Mouse (Mus musculus): ENCODE data around the gene Stox2. TPM values are rescaled to one million over a fixed set of nuclear protein-coding genes. Genes with fewer than 3 reads are reported as not detected.

Gene Stox2
- polyA plus RNA-seq, 1 experiment from 2014 or later, result 43.5 TPM

GRCm38 (mm10) chr8:47320707-47321106, 125.5 kb downstream of the Stox2 start:
- H3K36me3 ChIP-seq, result no peaks in the 10 kb centered on the region
- H3K4me2 ChIP-seq, result no peak overlapping the region
- no peak overlapping the region for H3K27ac ChIP-seq (replicated peaks)
- no peak overlapping the region for H3K4me3 ChIP-seq
- no peak for ATAC-seq (ENCODE audit: low FRiP score, low read depth)
- WGBS, result 26% methylated on average over 2 of the region's 2 CpGs
- 0 out of 2 replicates have a peak, but pooled peaks cover 8% of the 10 kb centered on the region for H3K4me1 ChIP-seq (replicated peaks)
- no peaks in the 10 kb centered on the region for H3K27me3 ChIP-seq
- no peak overlapping the region for H3K9ac ChIP-seq
- H3K9me3 ChIP-seq, result no peaks in the 10 kb centered on the region

- 0 out of 2 replicates have a peak, but pooled peaks cover 4% of the 10 kb centered on the region for H3K4me1 ChIP-seq (replicated peaks)
- no peak overlapping the region for H3K9ac ChIP-seq
- no peaks in the 10 kb centered on the region for H3K36me3 ChIP-seq
- H3K4me3 ChIP-seq, result no peak overlapping the region
- H3K9me3 ChIP-seq, result no peaks in the 10 kb centered on the region
- no peak for ATAC-seq (ENCODE audit: low FRiP score, low read depth)
- H3K27ac ChIP-seq (replicated peaks), result no peak overlapping the region
- H3K27me3 ChIP-seq, result no peaks in the 10 kb centered on the region
- no peak overlapping the region for H3K4me2 ChIP-seq
- 63% methylated on average over 3 of the region's 3 CpGs for WGBS
Observed at GRCm38 (mm10) chr8:47318468-47318867, 127.7 kb downstream of the Stox2 start.

GRCm38 (mm10) chr8:47308176-47308575, 138.0 kb downstream of the Stox2 start:
- H3K27ac ChIP-seq (replicated peaks), result no peak overlapping the region
- no peak overlapping the region for H3K4me3 ChIP-seq
- no peak for ATAC-seq (ENCODE audit: low FRiP score, low read depth)
- 90% methylated on average over 6 of the region's 6 CpGs for WGBS
- no peak overlapping the region for H3K4me2 ChIP-seq
- H3K9me3 ChIP-seq, result no peaks in the 10 kb centered on the region
- H3K36me3 ChIP-seq, result no peaks in the 10 kb centered on the region
- no peaks in the 10 kb centered on the region for H3K27me3 ChIP-seq
- no peaks in the 10 kb centered on the region for H3K4me1 ChIP-seq (replicated peaks)
- no peak overlapping the region for H3K9ac ChIP-seq

- H3K27ac ChIP-seq (replicated peaks), result no peak overlapping the region
- H3K27me3 ChIP-seq, result no peaks in the 10 kb centered on the region
- H3K4me1 ChIP-seq (replicated peaks), result no peaks in the 10 kb centered on the region
- H3K9me3 ChIP-seq, result no peaks in the 10 kb centered on the region
- H3K4me2 ChIP-seq, result no peak overlapping the region
- no peak overlapping the region for H3K4me3 ChIP-seq
- 88% methylated on average over 5 of the region's 5 CpGs for WGBS
- no peaks in the 10 kb centered on the region for H3K36me3 ChIP-seq
- H3K9ac ChIP-seq, result no peak overlapping the region
- no peak for ATAC-seq (ENCODE audit: low FRiP score, low read depth)
Observed at GRCm38 (mm10) chr8:47306372-47306771, 139.8 kb downstream of the Stox2 start.

GRCm38 (mm10) chr8:47305880-47306279, 140.3 kb downstream of the Stox2 start:
- H3K4me3 ChIP-seq, result no peak overlapping the region
- no peaks in the 10 kb centered on the region for H3K36me3 ChIP-seq
- no peaks in the 10 kb centered on the region for H3K9me3 ChIP-seq
- no peak overlapping the region for H3K9ac ChIP-seq
- no peak for ATAC-seq (ENCODE audit: low FRiP score, low read depth)
- H3K4me2 ChIP-seq, result no peak overlapping the region
- WGBS, result 92% methylated on average over 5 of the region's 5 CpGs
- no peak overlapping the region for H3K27ac ChIP-seq (replicated peaks)
- H3K4me1 ChIP-seq (replicated peaks), result no peaks in the 10 kb centered on the region
- H3K27me3 ChIP-seq, result no peaks in the 10 kb centered on the region

- H3K4me3 ChIP-seq, result no peak overlapping the region
- no peaks in the 10 kb centered on the region for H3K27me3 ChIP-seq
- no peak for ATAC-seq (ENCODE audit: low FRiP score, low read depth)
- no peaks in the 10 kb centered on the region for H3K4me1 ChIP-seq (replicated peaks)
- H3K4me2 ChIP-seq, result no peak overlapping the region
- H3K9me3 ChIP-seq, result no peaks in the 10 kb centered on the region
- H3K9ac ChIP-seq, result no peak overlapping the region
- H3K36me3 ChIP-seq, result no peaks in the 10 kb centered on the region
- 94% methylated on average over 3 of the region's 3 CpGs for WGBS
- no peak overlapping the region for H3K27ac ChIP-seq (replicated peaks)
Observed at GRCm38 (mm10) chr8:47298460-47298859, 147.7 kb downstream of the Stox2 start.

- H3K27ac ChIP-seq (replicated peaks), result peak overlapping the region; percentile 99
- no peaks in the 10 kb centered on the region for H3K27me3 ChIP-seq
- no peaks in the 10 kb centered on the region for H3K36me3 ChIP-seq
- H3K9ac ChIP-seq, result peak overlapping the region; percentile 78
- 6% methylated on average over 6 of the region's 6 CpGs for WGBS
- no peaks in the 10 kb centered on the region for H3K9me3 ChIP-seq
- peak overlapping the region; percentile 59 for H3K4me3 ChIP-seq
- H3K4me2 ChIP-seq, result peak overlapping the region; percentile 81
- peaks cover 35% of the 10 kb centered on the region for H3K4me1 ChIP-seq (replicated peaks)
- peak; percentile 39 for ATAC-seq (ENCODE audit: low FRiP score, low read depth)
Observed at GRCm38 (mm10) chr8:47289641-47290040, 156.5 kb downstream of the Stox2 start.

GRCm38 (mm10) chr8:47288866-47289541, 157.2 kb downstream of the Stox2 start:
- WGBS, result under 1% methylated on average over 93 of the region's 97 CpGs
- no peaks in the 10 kb centered on the region for H3K9me3 ChIP-seq
- peaks cover 41% of the 10 kb centered on the region for H3K4me1 ChIP-seq (replicated peaks)
- peak; percentile 84 for ATAC-seq (ENCODE audit: low FRiP score, low read depth)
- peak overlapping the region; percentile 78 for H3K9ac ChIP-seq
- H3K4me3 ChIP-seq, result peak overlapping the region; percentile 59
- peak overlapping the region; percentile 99 for H3K27ac ChIP-seq (replicated peaks)
- no peaks in the 10 kb centered on the region for H3K36me3 ChIP-seq
- H3K27me3 ChIP-seq, result no peaks in the 10 kb centered on the region
- H3K4me2 ChIP-seq, result peak overlapping the region; percentile 81

- Histone ChIP-seq H3K4me1 (replicated peaks) (peaks cover 48% of the 10 kb centered on the region), H3K4me3 (peak overlapping the region; percentile 59), H3K9me3 (no peaks in the 10 kb centered on the region), H3K27ac (replicated peaks) (peak overlapping the region; percentile 99), H3K4me2 (peak overlapping the region; percentile 81), H3K36me3 (no peaks in the 10 kb centered on the region), H3K9ac (peak overlapping the region; percentile 78), H3K27me3 (no peaks in the 10 kb centered on the region)
- ATAC-seq (ENCODE audit: low FRiP score, low read depth), result peak; percentile 47
- under 1% methylated on average over 78 of the region's 78 CpGs for WGBS
Observed at GRCm38 (mm10) chr8:47288131-47288865, 157.9 kb downstream of the Stox2 start.

- peaks cover 55% of the 10 kb centered on the region for H3K4me1 ChIP-seq (replicated peaks)
- under 1% methylated on average over 30 of the region's 33 CpGs for WGBS
Observed at GRCm38 (mm10) chr8:47287641-47288130, 158.5 kb downstream of the Stox2 start.

GRCm38 (mm10) chr8:47287201-47287621, 159.0 kb downstream of the Stox2 start:
- peak; percentile 16 for ATAC-seq (ENCODE audit: low FRiP score, low read depth)
- no peaks in the 10 kb centered on the region for H3K27me3 ChIP-seq
- H3K9ac ChIP-seq, result peak overlapping the region; percentile 78
- H3K27ac ChIP-seq (replicated peaks), result peak overlapping the region; percentile 99
- no peaks in the 10 kb centered on the region for H3K36me3 ChIP-seq
- peaks cover 59% of the 10 kb centered on the region for H3K4me1 ChIP-seq (replicated peaks)
- H3K4me2 ChIP-seq, result peak overlapping the region; percentile 81
- peak overlapping the region; percentile 59 for H3K4me3 ChIP-seq
- under 1% methylated on average over 16 of the region's 16 CpGs for WGBS
- no peaks in the 10 kb centered on the region for H3K9me3 ChIP-seq

More at GRCm38 (mm10) chr8:47287641-47288130, 158.5 kb downstream of the Stox2 start:
- Histone ChIP-seq H3K4me3 (peak overlapping the region; percentile 59), H3K27ac (replicated peaks) (peak overlapping the region; percentile 99), H3K9me3 (no peaks in the 10 kb centered on the region), H3K36me3 (no peaks in the 10 kb centered on the region), H3K4me2 (peak overlapping the region; percentile 81), H3K9ac (peak overlapping the region; percentile 78), H3K27me3 (no peaks in the 10 kb centered on the region)
- peak; percentile 18 for ATAC-seq (ENCODE audit: low FRiP score, low read depth)

GRCm38 (mm10) chr8:47286081-47286700, 160.0 kb downstream of the Stox2 start:
- 28% methylated on average over 12 of the region's 12 CpGs for WGBS
- H3K4me1 ChIP-seq (replicated peaks), result peaks cover 68% of the 10 kb centered on the region

More at GRCm38 (mm10) chr8:47286081-47286700, 160.0 kb downstream of the Stox2 start:
- Histone ChIP-seq H3K9me3 (no peaks in the 10 kb centered on the region), H3K4me2 (peak overlapping the region; percentile 81), H3K36me3 (no peaks in the 10 kb centered on the region), H3K27me3 (no peaks in the 10 kb centered on the region), H3K9ac (peak overlapping the region; percentile 78), H3K27ac (replicated peaks) (peak overlapping the region; percentile 99), H3K4me3 (peak overlapping the region; percentile 59)
- ATAC-seq (ENCODE audit: low FRiP score, low read depth), result no peak
